Comparison of ENCODE assay signal across 8 mouse cellular contexts in genomic region chr14:16448269-16448987, GRCm38 (mm10).
A peak's percentile ranks its signal among the peaks of the same experiment; 100 is the strongest.
DNase-seq lines count a peak whose midpoint lies in the region; ATAC-seq lines count a peak whose summit lies in the region.

No protein-coding gene starts in this region.

- no peaks in the 10 kb centered on the region for H3K27me3 ChIP-seq in kidney, embryonic 14.5 days (ENCODE audit: control insufficient read depth, insufficient read depth, low read length)
- H3K27me3 ChIP-seq in limb, embryonic 10.5 days (ENCODE audit: low read depth, poor library complexity, severe bottlenecking) = no peaks in the 10 kb centered on the region
- no peaks in the 10 kb centered on the region for H3K27me3 ChIP-seq in neural tube, embryonic 12.5 days (replicated peaks)

- WGBS in kidney, embryonic 14.5 days = 50% methylated on average over 4 of the region's 4 CpGs
- 57% methylated on average over 4 of the region's 4 CpGs for WGBS in limb, embryonic 10.5 days
- 45% methylated on average over 4 of the region's 4 CpGs for WGBS in neural tube, embryonic 12.5 days

- H3K27ac ChIP-seq in kidney, embryonic 14.5 days (ENCODE audit: low read depth, low read length) = no peak overlapping the region
- H3K27ac ChIP-seq in limb, embryonic 10.5 days = no peak overlapping the region
- no peak overlapping the region for H3K27ac ChIP-seq in neural tube, embryonic 12.5 days

- H3K9me3 ChIP-seq in kidney, embryonic 14.5 days (ENCODE audit: control insufficient read depth, low read length) = no peaks in the 10 kb centered on the region
- no peaks in the 10 kb centered on the region for H3K9me3 ChIP-seq in limb, embryonic 10.5 days (replicated peaks)
- H3K9me3 ChIP-seq in neural tube, embryonic 12.5 days = no peaks in the 10 kb centered on the region

- H3K4me2 ChIP-seq in kidney, embryonic 14.5 days (replicated peaks; ENCODE audit: low read depth, low read length) = no peak overlapping the region
- H3K4me2 ChIP-seq in neural tube, embryonic 12.5 days (replicated peaks) = no peak overlapping the region

- peak; percentile 90; the same call in 1 of the 2 replicates for ATAC-seq in kidney, embryonic 14.5 days (ENCODE audit: low FRiP score, low TSS enrichment)
- 0 out of 2 replicates have a peak, but pooled peaks have one; percentile 60 for ATAC-seq in erythroblast, adult 5-6 weeks (replicated peaks; ENCODE audit: low FRiP score, poor library complexity, severe bottlenecking)
- ATAC-seq in neural tube, embryonic 12.5 days (ENCODE audit: low FRiP score, low read depth) = peak; percentile 29; the same call in 1 of the 2 replicates

- H3K36me3 ChIP-seq in kidney, embryonic 14.5 days (ENCODE audit: control insufficient read depth, insufficient read depth, low read length) = peaks cover 4% of the 10 kb centered on the region; the same call in 1 of the 2 replicates
- no peaks in the 10 kb centered on the region; the same call in 1 of the 2 replicates for H3K36me3 ChIP-seq in limb, embryonic 10.5 days
- H3K36me3 ChIP-seq in neural tube, embryonic 12.5 days = peaks cover 5% of the 10 kb centered on the region; the same call in 1 of the 2 replicates

- H3K9ac ChIP-seq in kidney, embryonic 14.5 days (ENCODE audit: low read depth, low read length) = no peak overlapping the region
- H3K9ac ChIP-seq in neural tube, embryonic 12.5 days = no peak overlapping the region

- no peak for DNase-seq in kidney, adult 18-20 months
- peak; percentile 68 for DNase-seq in limb, embryonic 10.5 days (ENCODE audit: low spot score)
- DNase-seq in frontal cortex, postnatal 10 days (ENCODE audit: low spot score in 2 of 2) = no peak
- DNase-seq in urinary bladder, postnatal 36 days (ENCODE audit: low spot score in 2 of 2) = no peak
- no peak for DNase-seq in thymus, postnatal 10 days (ENCODE audit: low spot score in 2 of 2)

- no peak overlapping the region for H3K4me3 ChIP-seq in kidney, embryonic 14.5 days (ENCODE audit: low read length)
- H3K4me3 ChIP-seq in limb, embryonic 10.5 days = no peak overlapping the region
- H3K4me3 ChIP-seq in neural tube, embryonic 12.5 days = no peak overlapping the region

- H3K4me1 ChIP-seq in kidney, embryonic 14.5 days (ENCODE audit: control insufficient read depth, insufficient read depth, low read length) = no peaks in the 10 kb centered on the region; the same call in 1 of the 2 replicates
- H3K4me1 ChIP-seq in limb, embryonic 10.5 days = peaks cover 13% of the 10 kb centered on the region
- no peaks in the 10 kb centered on the region; the same call in none of the 2 replicates for H3K4me1 ChIP-seq in neural tube, embryonic 12.5 days

Comparison
In these comparisons a context has a peak if more than half of its experiments do, and no peak if none do; other contexts are left out.
1. ATAC-seq: peak in every context shown above with its lines; median percentile 90 in kidney, embryonic 14.5 days; 60 in erythroblast, adult 5-6 weeks; 29 in neural tube, embryonic 12.5 days.